Mouse (Mus musculus) c-Kit-positive CD71-negative TER-119-negative erythroid progenitor cells, embryonic 14.5 days (primary cell): ENCODE data around the gene Adcy4.

Experiments used
- DNase-seq: peaks from one replicate; pipeline ENCODE4 v3.0.0-alpha.2; 2013; ENCODE audit warnings: low read depth

The Adcy4 gene

GRCm38 (mm10) chr14:55719737-55720136, 64.2 kb downstream of the Adcy4 start:
- no peak for DNase-seq
